Comparison of ENCODE assay signal across 7 mouse cellular contexts in genomic region chrX:95657804-95658599, GRCm38 (mm10). TPM values are rescaled to one million over a fixed set of nuclear protein-coding genes. Genes with fewer than 3 reads are reported as not detected.
DNase-seq lines count a peak whose midpoint lies in the region; ATAC-seq lines count a peak whose summit lies in the region.

Zc4h2 (minus strand) TSS chrX:95658509.

- peak within 1 kb of the TSS; percentile 35 for H3K9ac ChIP-seq in intestine, embryonic 14.5 days (ENCODE audit: low read length)

- no peaks in the 10 kb centered on the region for H3K4me1 ChIP-seq in intestine, embryonic 14.5 days (replicated peaks; ENCODE audit: control insufficient read depth, insufficient read depth, low read length)

- H3K27ac ChIP-seq in intestine, embryonic 14.5 days (ENCODE audit: low read depth): no peak within 1 kb of the TSS

- peak; percentile 78 to 92 for DNase-seq in adrenal gland, adult (ENCODE audit: inconsistent age in 2 of 2, low spot score in 1 of 2)
- DNase-seq in embryo, embryonic 10 days (ENCODE audit: low spot score): peak; percentile 87
- peak; percentile 72 for DNase-seq in gastrocnemius, postnatal 25 days
- peak; percentile 65 for DNase-seq in intestine, embryonic 14.5 days (ENCODE audit: low spot score)
- DNase-seq in left cerebral cortex, postnatal 10 days (ENCODE audit: extremely low spot score in 1 of 2, low spot score in 2 of 2): peak; percentile 73 to 74
- peak; percentile 74 for DNase-seq in right cerebral cortex, postnatal 25 days

- no peaks in the 10 kb centered on the region for H3K36me3 ChIP-seq in intestine, embryonic 14.5 days (ENCODE audit: control insufficient read depth, insufficient read depth, low read length)

- H3K4me3 ChIP-seq in intestine, embryonic 14.5 days (ENCODE audit: low read depth, low read length): peak within 1 kb of the TSS; percentile 46

- intact Hi-C loops in left cerebral cortex, postnatal 10 days (cut with DNase I): no loop called here

- peak within 1 kb of the TSS; percentile 49 for H3K4me2 ChIP-seq in intestine, embryonic 14.5 days (ENCODE audit: low read length)

- no peaks in the 10 kb centered on the region for H3K9me3 ChIP-seq in intestine, embryonic 14.5 days (ENCODE audit: control insufficient read depth, low read length)

- H3K27me3 ChIP-seq in intestine, embryonic 14.5 days (replicated peaks; ENCODE audit: control insufficient read depth, insufficient read depth, low read length): no peaks in the 10 kb centered on the region

- WGBS in intestine, embryonic 14.5 days: 15% methylated on average over 7 of the region's 7 CpGs

- peak; percentile 96 for ATAC-seq in intestine, embryonic 14.5 days (replicated peaks; ENCODE audit: low FRiP score, low TSS enrichment, low read depth)
- peak; percentile 100 for ATAC-seq in megakaryocyte progenitor cell, adult 5-6 weeks (replicated peaks; ENCODE audit: poor library complexity)

RNA-seq across cellular contexts. Expression of gene Zc4h2, which starts in this region (rescaled TPM):
- 1 to 10 TPM in 1 of 2 experiments, under 1 TPM in 1; 0.72 to 1.5 TPM for total RNA-seq in gastrocnemius, postnatal 25 days (2021)
- 20.2 and 23.4 TPM in 2 replicates for polyA plus RNA-seq in intestine, embryonic 14.5 days (2014; fragmentation: Nextera tagmentation; extraction: Ambion mirVana)
- total RNA-seq in left cerebral cortex, postnatal 10 days (2021): 10 to 100 TPM; 25.3 to 30.5 TPM
- 10.4 and 13.8 TPM in 2 replicates for total RNA-seq in megakaryocyte progenitor cell, adult 5-6 weeks (2015)
- total RNA-seq in megakaryocyte progenitor cell, adult 5-6 weeks (2017): 5.2 and 8.8 TPM in 2 replicates
